Mouse (Mus musculus) bone marrow, adult 2 months (tissue): ENCODE measurements around the gene Txnrd1. TPM values are rescaled to one million over a fixed set of nuclear protein-coding genes. Genes with fewer than 3 reads are reported as not detected.

Experiments used
- H3K27ac ChIP-seq: fragments of 200-500 bp; 2 replicates; pipeline ENCODE4 v1.5.1; 2012; ENCODE audit warnings: low read depth, mild to moderate bottlenecking, control low read depth, inconsistent platforms, low read length; ENCODE audit not compliant: control insufficient read depth, poor library complexity, insufficient read depth
- H3K4me1 ChIP-seq: fragments of 200-500 bp; 2 replicates; pipeline ENCODE4 v1.6.1; 2011; ENCODE audit warnings: low read length; ENCODE audit not compliant: control insufficient read depth, insufficient read depth
- H3K4me3 ChIP-seq: fragments of 200-500 bp; replicated peaks from 2 replicates; pipeline ENCODE3; 2011; ENCODE audit warnings: mild to moderate bottlenecking, low read depth, low read length, control low read depth; ENCODE audit not compliant: control insufficient read depth
- CTCF ChIP-seq: fragments of 200-500 bp; IDR thresholded peaks from 2 replicates; pipeline ENCODE4 v1.5.1; 2011; ENCODE audit warnings: low read length, control low read depth; ENCODE audit not compliant: control insufficient read depth, insufficient read depth
- POLR2A ChIP-seq: fragments of 200-500 bp; IDR thresholded peaks from 2 replicates; pipeline ENCODE4 v1.6.1; 2011; ENCODE audit warnings: low read depth, mild to moderate bottlenecking, control low read depth, low read length, borderline replicate concordance; ENCODE audit not compliant: control insufficient read depth
- WGBS: fragments of 180-500 bp; shearing (Covaris S2); methylation state at CpG from one replicate; pipeline ENCODE4 v1.1.7; 2018; 5-methylcytosine and 5-hydroxymethylcytosine counted together
- polyA plus RNA-seq: library from polyadenylated mRNA; stranded (reverse); fragments of >200 nt; gene quantifications from 2 replicates; pipeline ENCODE4 v1.2.4, GENCODE M21; 2011; ENCODE audit warnings: low replicate concordance; ENCODE audit not compliant: missing spikeins, insufficient read depth, insufficient read length

The Txnrd1 gene
- polyA plus RNA-seq, 1 experiment = 20.2 TPM

DNA sequence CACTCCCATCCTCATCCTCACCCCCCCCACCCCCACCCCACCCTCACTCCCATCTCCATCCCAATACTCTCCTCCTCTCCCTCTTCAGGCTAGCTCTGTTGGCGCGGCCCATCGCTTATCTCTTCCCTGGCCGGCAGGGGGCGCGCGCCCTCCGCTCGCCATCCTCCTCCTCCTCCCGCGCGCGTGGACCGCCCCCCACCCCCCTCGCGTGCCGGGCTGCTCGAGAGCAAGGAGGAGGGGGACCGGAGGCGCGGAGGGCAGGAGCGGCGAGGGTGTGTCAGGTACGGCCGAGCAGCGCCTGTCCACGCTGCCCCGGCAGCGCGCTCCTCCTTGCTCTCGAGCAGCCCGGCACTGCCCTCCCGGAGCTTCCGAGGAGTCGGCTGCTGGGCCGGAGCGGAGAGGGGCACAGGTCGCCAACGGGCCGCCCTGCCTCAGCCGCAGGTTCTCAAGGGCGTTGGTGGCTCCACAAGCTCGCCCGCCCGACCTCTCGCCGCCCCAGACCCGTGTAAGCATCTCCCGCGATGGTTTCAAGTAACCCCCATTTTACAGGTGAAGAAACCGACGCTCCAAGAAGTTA is 21.8 kb upstream of the Txnrd1 start:
- no peak for TF ChIP-seq POLR2A
- TF ChIP-seq CTCF = peak; percentile 80
- Histone ChIP-seq H3K27ac (no peak overlapping the region), H3K4me3 (peak overlapping the region; percentile 52), H3K4me1 (no peaks in the 10 kb centered on the region; the same call in 1 of the 2 replicates)
- WGBS = 5% methylated on average over 52 of the region's 52 CpGs

DNA sequence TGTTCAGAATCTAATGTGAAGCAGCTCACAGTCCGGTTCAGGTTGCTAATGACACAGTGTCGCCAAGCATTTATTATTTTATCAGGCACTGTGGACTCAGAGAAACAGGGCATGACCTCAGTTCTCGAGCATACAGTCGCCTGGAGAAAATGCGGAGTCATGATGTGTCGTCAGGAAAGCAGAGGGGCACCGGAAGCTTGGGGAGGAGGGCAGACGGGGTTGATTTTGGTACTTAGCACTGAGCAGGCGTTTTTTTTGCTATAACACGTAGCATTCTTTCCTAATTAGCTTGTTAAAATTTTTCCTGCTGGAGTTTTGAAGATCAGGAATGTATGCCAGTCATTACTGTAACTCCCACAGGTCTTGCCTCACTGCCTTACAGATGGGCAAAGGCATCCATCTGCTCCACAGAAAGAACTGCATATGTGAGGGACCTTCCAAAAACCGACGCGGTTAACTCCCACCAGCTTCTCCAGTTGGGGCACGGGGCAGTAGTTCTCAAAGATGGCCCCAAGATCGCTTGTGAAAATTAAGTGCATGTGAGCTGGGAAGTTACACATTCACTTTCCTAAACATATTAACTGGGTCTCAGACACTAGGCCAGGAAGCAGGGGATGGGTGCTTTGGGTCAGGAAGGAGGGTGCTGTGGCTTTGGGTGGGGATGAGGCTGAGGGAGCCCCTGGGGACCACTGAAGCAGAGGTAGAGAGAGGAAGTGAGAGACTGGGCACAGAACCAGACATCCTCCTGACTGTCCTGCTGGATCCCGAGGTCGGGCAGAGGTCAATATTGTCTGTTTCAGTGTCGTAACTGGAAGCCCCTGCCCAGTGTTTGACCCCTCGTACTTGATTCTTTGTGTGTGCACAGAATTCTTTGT is 19.4 kb upstream of the Txnrd1 start:
- TF ChIP-seq POLR2A (no peak), CTCF (no peak)
- WGBS = 4% methylated on average over 19 of the region's 19 CpGs
- H3K27ac ChIP-seq = peak overlapping the region; percentile 14; the same call in 1 of the 2 replicates
- no peak overlapping the region for H3K4me3 ChIP-seq
- H3K4me1 ChIP-seq = no peaks in the 10 kb centered on the region; the same call in 1 of the 2 replicates

DNA sequence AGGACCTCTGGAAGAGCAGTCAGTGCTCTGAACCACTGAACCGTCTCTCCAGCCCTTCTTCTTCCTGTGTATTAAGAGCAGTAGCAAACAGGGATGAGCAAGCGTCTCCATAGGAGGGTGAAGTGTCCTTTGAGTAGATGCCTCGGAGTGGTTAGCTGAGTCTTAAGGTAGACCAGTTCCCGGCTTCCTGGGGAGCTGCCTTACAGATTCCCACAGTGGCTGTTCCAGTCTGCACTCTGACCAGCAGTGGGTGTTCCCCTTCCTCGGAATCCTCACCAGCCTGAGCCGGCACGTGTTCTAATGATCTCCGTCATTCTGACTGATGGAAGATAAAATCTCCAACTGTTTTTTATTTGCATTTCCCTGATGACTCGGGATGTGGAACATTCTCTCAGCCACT is 17.3 kb upstream of the Txnrd1 start:
- TF ChIP-seq POLR2A = no peak
- TF ChIP-seq CTCF = no peak
- 86% methylated on average over 9 of the region's 9 CpGs for WGBS
- no peak overlapping the region for H3K4me3 ChIP-seq
- H3K4me1 ChIP-seq = no peaks in the 10 kb centered on the region; the same call in 1 of the 2 replicates
- H3K27ac ChIP-seq = no peak overlapping the region

DNA sequence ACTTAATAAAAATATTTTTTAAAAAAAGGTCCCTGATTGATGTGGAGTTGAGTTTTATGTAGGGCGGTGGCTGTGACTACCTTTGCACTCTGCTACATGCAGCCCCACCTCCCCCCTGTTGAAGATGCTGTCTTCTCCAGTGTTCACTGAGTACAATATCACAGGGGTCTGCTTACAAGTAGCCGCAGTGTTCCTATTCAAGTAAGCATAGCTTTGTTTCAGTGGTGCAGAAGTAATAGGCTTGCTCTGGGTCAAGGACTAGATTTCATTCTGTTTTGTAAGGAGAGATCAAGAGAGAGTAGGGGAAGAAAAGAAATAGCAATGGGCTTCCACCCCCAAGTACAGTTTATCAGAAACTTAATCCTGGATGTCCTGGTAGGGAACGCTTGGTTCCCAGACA is 16.2 kb upstream of the Txnrd1 start:
- no peak for TF ChIP-seq CTCF
- TF ChIP-seq POLR2A = no peak
- Histone ChIP-seq H3K27ac (no peak overlapping the region), H3K4me1 (no peaks in the 10 kb centered on the region; the same call in 1 of the 2 replicates), H3K4me3 (no peak overlapping the region)
- WGBS = 86% methylated on average over 3 of the region's 3 CpGs

DNA sequence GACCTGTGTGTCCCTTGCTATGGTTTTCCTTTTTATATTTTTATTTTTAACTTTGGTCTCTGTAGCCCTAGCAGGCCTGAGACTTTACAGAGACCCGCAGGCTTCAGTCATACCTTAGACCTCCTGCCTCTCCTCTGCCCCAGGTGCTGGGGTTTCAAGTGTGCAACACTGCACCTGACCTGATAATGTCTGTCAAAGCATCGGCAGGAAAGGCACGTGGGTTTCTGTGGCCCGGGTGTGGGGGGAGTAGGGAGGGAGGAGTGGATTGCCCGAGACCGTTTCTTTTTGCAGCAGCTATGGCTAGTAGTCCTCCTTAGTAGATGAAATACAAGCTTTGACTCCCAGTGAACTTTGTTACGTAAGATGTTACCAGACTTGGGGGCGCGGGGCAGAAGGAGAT is 15.8 kb upstream of the Txnrd1 start:
- 22% methylated on average over 9 of the region's 9 CpGs for WGBS

DNA sequence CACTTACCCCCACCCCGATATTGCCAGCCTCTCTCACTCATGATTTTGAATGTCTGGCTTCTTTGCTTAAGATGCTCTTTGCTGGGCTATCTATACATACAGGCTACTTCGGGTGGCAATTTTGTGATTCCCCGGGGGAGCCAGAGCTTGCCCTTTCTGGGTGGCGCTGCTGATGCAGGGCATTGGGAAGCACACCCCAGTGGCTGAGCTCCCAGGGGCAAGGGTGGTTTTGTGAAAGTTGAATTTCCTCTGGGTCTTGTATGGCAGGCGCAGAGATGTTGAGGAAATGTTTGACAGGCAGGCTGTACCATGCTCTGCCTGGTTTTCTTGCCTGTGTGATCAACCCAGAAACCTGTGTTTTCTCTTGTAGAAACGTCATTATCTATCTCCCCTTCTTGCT is 15.1 kb upstream of the Txnrd1 start:
- 48% methylated on average over 6 of the region's 6 CpGs for WGBS
- no peaks in the 10 kb centered on the region; the same call in 1 of the 2 replicates for H3K4me1 ChIP-seq
- no peak overlapping the region for H3K27ac ChIP-seq
- TF ChIP-seq CTCF (no peak), POLR2A (no peak)
- H3K4me3 ChIP-seq = no peak overlapping the region

More for the DNA sequence above, 15.8 kb upstream of the Txnrd1 start:
- no peak for TF ChIP-seq CTCF
- TF ChIP-seq POLR2A = no peak
- Histone ChIP-seq H3K27ac (no peak overlapping the region), H3K4me1 (no peaks in the 10 kb centered on the region; the same call in 1 of the 2 replicates), H3K4me3 (no peak overlapping the region)

DNA sequence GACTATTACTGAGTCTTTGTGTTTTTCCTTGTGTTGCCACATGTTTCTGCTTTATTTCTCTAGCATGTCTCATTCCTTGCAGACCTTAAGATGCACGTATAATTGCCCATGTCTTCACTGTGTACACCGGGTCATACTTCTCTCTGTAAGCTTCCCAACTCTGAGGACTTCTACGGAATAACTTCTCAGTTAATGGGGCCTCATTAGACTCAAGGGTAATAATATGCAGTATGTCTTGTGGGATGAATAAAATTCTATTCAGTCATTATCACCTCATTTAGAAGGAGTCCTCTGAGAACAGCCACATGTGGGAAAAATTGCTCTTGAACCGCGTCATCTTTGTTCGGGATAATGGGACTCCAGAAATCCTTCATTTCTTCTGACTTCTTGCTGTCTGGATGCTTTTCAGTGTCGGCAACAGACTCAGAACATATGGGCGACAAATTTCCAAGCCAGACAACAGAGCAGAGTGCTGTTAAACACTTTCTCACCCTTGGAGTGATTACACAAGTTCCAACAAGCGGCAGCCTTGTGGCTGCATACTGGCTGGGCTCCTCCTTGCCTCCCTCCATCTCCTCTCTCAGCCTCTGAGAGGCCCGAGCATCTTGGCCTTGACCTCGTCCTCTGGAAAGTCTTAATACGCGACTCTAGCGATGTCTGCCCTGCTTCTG is 10.5 kb upstream of the Txnrd1 start:
- TF ChIP-seq CTCF (no peak), POLR2A (no peak)
- Histone ChIP-seq H3K4me3 (no peak overlapping the region), H3K27ac (no peak overlapping the region), H3K4me1 (no peaks in the 10 kb centered on the region)
- WGBS = 82% methylated on average over 14 of the region's 14 CpGs

DNA sequence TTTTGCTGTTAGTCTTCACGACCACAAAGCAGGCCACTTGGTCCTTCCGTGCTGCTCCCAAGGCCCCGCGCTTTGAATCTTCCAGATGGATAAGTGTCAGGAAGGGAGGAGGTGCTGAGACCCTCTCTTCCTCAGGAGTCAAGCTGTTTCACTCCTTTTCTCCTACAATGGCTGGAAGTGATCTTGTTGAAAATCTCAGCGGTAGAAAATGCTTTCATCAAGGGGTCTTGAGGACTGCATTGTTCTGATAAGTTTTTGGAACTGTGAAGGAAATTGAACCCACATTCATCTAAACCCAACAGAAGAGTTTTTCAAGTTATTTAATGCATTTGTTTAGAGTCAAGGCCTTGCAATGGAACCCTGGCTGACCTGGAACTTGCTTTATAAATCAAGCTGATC is 10.0 kb upstream of the Txnrd1 start:
- no peak overlapping the region for H3K4me3 ChIP-seq
- no peak overlapping the region for H3K27ac ChIP-seq
- 85% methylated on average over 5 of the region's 5 CpGs for WGBS
- no peaks in the 10 kb centered on the region for H3K4me1 ChIP-seq
- TF ChIP-seq CTCF (no peak), POLR2A (no peak)
